Mouse (Mus musculus) C2C12 (cell line): Measurements from ENCODE around the gene Lcmt1. TPM values are rescaled to one million over a fixed set of nuclear protein-coding genes. Genes with fewer than 3 reads are reported as not detected.

Experiments
- H3K27me3 ChIP-seq: one replicate; pipeline ENCODE4 v1.6.1; 2011; ENCODE audit not compliant: control insufficient read depth, insufficient read depth, insufficient read length
- H3K36me3 ChIP-seq: one replicate; pipeline ENCODE4 v1.6.1; 2011; ENCODE audit not compliant: control insufficient read depth, insufficient read depth
- H3K4me3 ChIP-seq: one replicate; pipeline ENCODE4 v1.5.1; 2011; ENCODE audit warnings: mild to moderate bottlenecking, control low read depth; ENCODE audit not compliant: poor library complexity, insufficient read depth, severe bottlenecking
- H3K79me2 ChIP-seq: one replicate; pipeline ENCODE4 v1.6.1; 2011; ENCODE audit not compliant: control insufficient read depth, insufficient read depth
- H3K79me3 ChIP-seq: one replicate; pipeline ENCODE4 v1.6.1; 2011; ENCODE audit warnings: low read depth, control low read depth
- H3ac ChIP-seq: one replicate; pipeline ENCODE3; 2011; ENCODE audit warnings: low read depth; ENCODE audit not compliant: control insufficient read depth, insufficient read length
- CEBPB ChIP-seq: IDR thresholded peaks from one replicate; pipeline ENCODE4 v1.6.1; 2011; ENCODE audit warnings: low read depth, mild to moderate bottlenecking, control low read depth, moderate library complexity
- CTCF ChIP-seq: IDR thresholded peaks from one replicate; pipeline ENCODE4 v1.5.1; 2011; ENCODE audit not compliant: control insufficient read depth, insufficient read depth, insufficient read length
- FOSL1 ChIP-seq: IDR thresholded peaks from one replicate; pipeline ENCODE4 v1.8.0; 2011; ENCODE audit warnings: mild to moderate bottlenecking, low read length; ENCODE audit not compliant: poor library complexity, insufficient read depth, severe bottlenecking
- MAX ChIP-seq: IDR thresholded peaks from one replicate; pipeline ENCODE4 v1.6.1; 2011; ENCODE audit warnings: mild to moderate bottlenecking, control low read depth
- MYOD1 ChIP-seq: IDR thresholded peaks from one replicate; pipeline ENCODE4 v1.6.1; 2011; ENCODE audit warnings: low read depth; ENCODE audit not compliant: control insufficient read depth, insufficient read length
- MYOG ChIP-seq: IDR thresholded peaks from one replicate; pipeline ENCODE4 v1.6.1; 2011; ENCODE audit not compliant: control insufficient read depth, insufficient read length; ENCODE audit errors: extremely low read depth
- USF1 ChIP-seq: IDR thresholded peaks from one replicate; pipeline ENCODE4 v1.6.1; 2011; ENCODE audit warnings: low read depth, mild to moderate bottlenecking, control low read depth, moderate library complexity
- polyA plus RNA-seq: library from polyadenylated mRNA; unstranded; fragments of >200 nt; fragmentation: generic; extraction: Trizol; gene quantifications from one replicate; pipeline ENCODE4 v1.2.1, GENCODE M21; 2012; ENCODE audit warnings: missing spikeins

Gene Lcmt1
- polyA plus RNA-seq, 1 experiment, result 29.5 TPM

- TF ChIP-seq MYOG (no peak), CTCF (peak; percentile 39)
- no peak overlapping the region for H3K4me3 ChIP-seq
- no peaks in the 10 kb centered on the region for H3K79me3 ChIP-seq
- peaks cover 4% of the 10 kb centered on the region for H3K36me3 ChIP-seq
- no peaks in the 10 kb centered on the region for H3K27me3 ChIP-seq
- no peaks in the 10 kb centered on the region for H3K79me2 ChIP-seq
- no peak overlapping the region for H3ac ChIP-seq
Measured at GRCm38 (mm10) chr7:123398828-123399227, 29.2 kb downstream of the Lcmt1 start.

DNA sequence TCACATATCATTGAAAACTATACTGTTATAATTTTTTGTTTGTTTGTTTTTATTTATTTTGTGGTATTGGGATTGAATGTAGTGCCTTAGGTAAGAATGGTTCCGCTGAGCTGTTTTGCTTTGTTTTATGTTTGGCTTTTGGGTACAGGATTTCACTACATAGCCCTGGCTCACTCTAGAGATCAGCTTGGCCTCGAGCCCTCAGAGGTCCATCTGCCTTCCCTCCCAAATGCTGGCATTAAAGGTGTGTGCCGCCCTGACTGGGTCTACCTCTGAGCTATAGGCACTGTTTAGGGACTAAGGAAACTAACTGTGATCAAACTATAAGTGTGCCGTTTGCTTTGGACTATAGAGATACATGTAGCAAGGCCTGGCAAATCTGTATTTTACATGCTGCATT, 29.7 kb downstream of the Lcmt1 start:
- no peak for TF ChIP-seq FOSL1
- no peak for TF ChIP-seq CEBPB
- no peak for TF ChIP-seq MAX
- TF ChIP-seq MYOG, result no peak
- no peak for TF ChIP-seq USF1
- no peak for TF ChIP-seq CTCF
- no peak for TF ChIP-seq MYOD1
- no peaks in the 10 kb centered on the region for H3K79me3 ChIP-seq

DNA sequence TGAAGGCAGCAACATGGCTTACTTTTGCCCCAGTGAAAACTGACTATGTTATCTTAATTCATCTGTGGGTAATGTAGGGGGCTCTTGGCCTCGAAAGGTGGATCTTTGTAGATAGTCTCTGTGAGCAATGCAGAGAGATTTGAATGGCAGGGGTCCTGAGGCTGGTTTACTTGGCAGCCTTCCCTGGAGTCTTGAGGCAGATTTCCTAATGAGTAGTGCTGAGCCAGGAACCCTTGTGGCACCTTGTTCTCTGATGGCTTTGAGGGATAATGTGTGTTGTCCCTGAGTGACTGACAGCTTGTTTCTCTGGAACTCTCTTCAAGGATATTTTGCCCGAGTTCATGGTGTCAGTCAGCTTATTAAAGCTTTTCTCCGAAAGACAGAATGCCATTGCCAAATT, 31.5 kb downstream of the Lcmt1 start:
- Histone ChIP-seq H3K4me3 (no peak overlapping the region), H3K79me2 (no peaks in the 10 kb centered on the region), H3ac (no peak overlapping the region), H3K27me3 (no peaks in the 10 kb centered on the region), H3K36me3 (peaks cover 10% of the 10 kb centered on the region), H3K79me3 (no peaks in the 10 kb centered on the region)
- no peak for TF ChIP-seq FOSL1
- TF ChIP-seq CEBPB, result no peak
- TF ChIP-seq MYOD1, result no peak
- TF ChIP-seq CTCF, result no peak
- no peak for TF ChIP-seq MYOG
- TF ChIP-seq USF1, result no peak
- no peak for TF ChIP-seq MAX

More for the DNA sequence above, 29.7 kb downstream of the Lcmt1 start:
- H3K27me3 ChIP-seq, result no peaks in the 10 kb centered on the region
- H3K4me3 ChIP-seq, result no peak overlapping the region
- H3ac ChIP-seq, result no peak overlapping the region
- no peaks in the 10 kb centered on the region for H3K79me2 ChIP-seq
- H3K36me3 ChIP-seq, result peaks cover 5% of the 10 kb centered on the region

DNA sequence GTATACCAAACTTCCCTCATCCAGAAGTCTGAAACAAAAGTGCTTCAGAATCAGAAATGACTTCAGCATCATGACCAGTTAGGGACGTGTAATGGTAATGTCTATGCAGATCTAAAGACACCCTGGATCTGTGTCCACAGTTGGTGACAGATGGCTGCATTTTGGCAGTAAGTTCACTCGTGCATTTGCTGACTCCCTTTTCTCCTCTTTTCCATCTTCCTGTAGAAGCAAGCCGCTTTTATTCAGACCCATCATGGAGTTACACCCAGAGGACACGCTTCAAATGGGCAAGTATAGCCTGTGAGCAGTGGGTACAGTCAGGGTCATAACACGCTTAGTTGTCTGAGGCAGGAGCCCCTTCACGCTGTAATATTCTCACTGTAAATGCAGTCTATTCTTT, 34.6 kb downstream of the Lcmt1 start:
- Histone ChIP-seq H3K4me3 (no peak overlapping the region), H3K79me3 (no peaks in the 10 kb centered on the region), H3K27me3 (no peaks in the 10 kb centered on the region), H3K79me2 (no peaks in the 10 kb centered on the region), H3K36me3 (peaks cover 15% of the 10 kb centered on the region), H3ac (no peak overlapping the region)
- TF ChIP-seq MYOD1 (no peak), CEBPB (no peak), MAX (no peak), FOSL1 (no peak), CTCF (no peak), USF1 (no peak), MYOG (no peak)

- H3K27me3 ChIP-seq, result no peaks in the 10 kb centered on the region
- peaks cover 15% of the 10 kb centered on the region for H3K36me3 ChIP-seq
- H3K4me3 ChIP-seq, result no peak overlapping the region
- H3K79me3 ChIP-seq, result no peaks in the 10 kb centered on the region
- TF ChIP-seq USF1, result peak; percentile 52
- TF ChIP-seq FOSL1, result no peak
- TF ChIP-seq MYOD1, result peak; percentile 55
- no peak overlapping the region for H3ac ChIP-seq
- H3K79me2 ChIP-seq, result no peaks in the 10 kb centered on the region
Measured at GRCm38 (mm10) chr7:123405619-123406018, 36.0 kb downstream of the Lcmt1 start.

GRCm38 (mm10) chr7:123406988-123407387, 37.4 kb downstream of the Lcmt1 start:
- H3K27me3 ChIP-seq, result no peaks in the 10 kb centered on the region
- H3ac ChIP-seq, result no peak overlapping the region
- H3K79me3 ChIP-seq, result no peaks in the 10 kb centered on the region
- H3K79me2 ChIP-seq, result no peaks in the 10 kb centered on the region
- H3K4me3 ChIP-seq, result no peak overlapping the region
- no peak for TF ChIP-seq MAX
- TF ChIP-seq CTCF, result no peak
- no peak for TF ChIP-seq CEBPB
- TF ChIP-seq MYOG, result no peak
- no peak for TF ChIP-seq USF1
- TF ChIP-seq FOSL1, result no peak
- no peak for TF ChIP-seq MYOD1
- peaks cover 16% of the 10 kb centered on the region for H3K36me3 ChIP-seq
